Mouse (Mus musculus): ENCODE measurements around the gene Crybg3.

DNA sequence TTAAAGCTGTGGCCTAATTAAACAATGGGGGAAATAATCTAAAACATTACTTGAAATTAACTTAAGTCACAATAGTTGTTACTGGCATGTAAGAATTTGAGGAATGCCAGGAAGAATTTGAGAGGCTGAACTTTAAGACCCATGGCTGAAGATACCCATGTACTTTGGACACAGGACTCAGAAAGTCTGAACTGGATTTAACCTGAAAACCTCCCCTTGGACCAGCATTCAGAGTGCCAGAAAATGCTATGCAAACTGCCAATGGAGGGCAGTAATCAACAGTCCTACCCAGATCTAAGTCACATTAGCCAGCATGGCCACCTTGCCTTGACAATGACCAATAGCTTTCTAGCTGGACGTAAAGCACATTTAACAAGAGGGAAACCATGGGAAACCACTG is 102.8 kb downstream of the Crybg3 start:
- TF ChIP-seq CTCF (IDR thresholded peaks at IDR 0.05; ENCODE audit: low read depth, low read length) (no peak), POLR2A (IDR thresholded peaks at IDR 0.05; ENCODE audit: borderline replicate concordance, low read depth, low read length) (no peak)
